Mouse (Mus musculus): ENCODE data around the gene Atf7ip.
"Not testable (repeated sequence)": the region's sequence is repeated elsewhere in the genome, so short reads cannot be mapped to it uniquely, and the experiment has no call there.

The Atf7ip gene

DNA sequence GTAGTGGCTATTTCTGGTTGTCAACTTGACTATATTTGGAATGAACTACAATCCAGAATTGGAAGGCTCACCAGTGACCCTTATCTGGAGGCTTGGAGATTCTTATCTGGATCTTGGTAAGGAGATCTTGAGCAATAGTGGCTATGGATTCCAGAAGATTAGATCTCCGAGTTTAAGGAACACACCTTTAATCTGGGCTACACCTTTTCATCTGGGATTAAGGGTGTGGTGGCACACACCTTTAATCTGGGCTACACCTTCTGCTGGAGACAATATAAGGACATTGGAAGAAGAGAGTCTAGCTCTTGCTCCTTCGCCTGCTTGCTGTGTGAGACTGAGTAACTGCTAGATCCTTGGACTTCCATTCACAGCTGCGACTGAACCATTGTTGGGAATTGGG is at the start of gene Atf7ip:
TSS of gene Atf7ip (plus strand) at position 301 of the 400 bp plus-strand sequence.
- DNase-seq = not testable (repeated sequence)

DNA sequence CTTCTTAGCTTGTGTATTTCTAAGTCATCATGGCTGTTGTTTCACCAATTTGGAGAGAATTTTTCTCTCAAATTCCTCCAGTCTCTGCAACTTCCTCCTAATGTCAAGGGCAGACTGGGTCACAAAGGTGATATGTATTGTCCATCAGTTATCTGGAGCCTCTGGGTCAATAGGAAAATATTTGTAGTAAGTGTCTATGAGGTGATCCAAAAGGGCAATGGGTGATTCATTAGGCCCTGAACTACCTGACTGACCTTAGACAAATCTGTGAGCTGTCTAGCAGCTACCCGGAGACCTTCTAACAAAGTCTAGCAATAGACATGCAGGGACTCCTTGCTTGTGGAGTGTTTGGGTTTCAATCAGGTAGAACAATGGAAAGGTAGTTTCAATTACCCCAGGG is 49.7 kb upstream of the Atf7ip start:
- no peak for DNase-seq

DNA sequence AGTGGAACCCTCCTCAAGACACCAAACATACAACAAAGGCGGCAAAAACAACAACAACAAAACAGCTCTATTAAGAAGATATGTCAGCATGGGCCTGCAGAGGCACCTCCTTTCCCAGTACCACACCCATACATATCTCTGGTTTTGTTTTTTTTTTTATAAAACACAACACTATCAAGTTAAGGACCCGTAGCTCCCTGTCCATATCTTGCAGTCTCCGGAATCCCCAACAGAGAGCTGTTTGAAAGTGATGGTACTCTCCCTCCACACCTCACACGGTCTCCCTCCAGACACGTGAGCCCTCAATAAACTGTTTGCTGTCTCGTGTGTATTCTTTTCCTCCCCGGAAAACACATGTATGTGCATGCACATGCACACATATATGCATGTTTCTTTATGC is 46.8 kb upstream of the Atf7ip start:
- no peak for DNase-seq

DNA sequence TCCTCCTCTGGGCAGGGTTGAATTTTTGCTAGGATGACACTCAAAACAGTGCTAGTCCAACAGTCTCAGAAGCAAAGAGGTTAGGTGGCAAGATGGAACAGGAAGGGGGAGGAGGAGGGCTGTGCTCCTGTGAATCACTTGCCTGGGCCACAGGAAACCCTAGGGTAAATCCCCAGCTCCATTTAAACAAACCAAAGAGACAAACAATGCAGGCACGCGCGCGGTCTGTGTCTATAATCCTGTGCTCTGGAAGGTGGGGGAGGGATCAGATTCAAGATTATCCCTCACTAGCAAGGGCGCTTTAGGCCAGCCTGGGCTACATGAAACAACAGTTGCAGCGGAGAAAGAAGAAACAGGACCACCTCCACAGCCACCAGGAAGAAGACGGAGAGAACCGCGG is 42.5 kb upstream of the Atf7ip start:
- DNase-seq = no peak

DNA sequence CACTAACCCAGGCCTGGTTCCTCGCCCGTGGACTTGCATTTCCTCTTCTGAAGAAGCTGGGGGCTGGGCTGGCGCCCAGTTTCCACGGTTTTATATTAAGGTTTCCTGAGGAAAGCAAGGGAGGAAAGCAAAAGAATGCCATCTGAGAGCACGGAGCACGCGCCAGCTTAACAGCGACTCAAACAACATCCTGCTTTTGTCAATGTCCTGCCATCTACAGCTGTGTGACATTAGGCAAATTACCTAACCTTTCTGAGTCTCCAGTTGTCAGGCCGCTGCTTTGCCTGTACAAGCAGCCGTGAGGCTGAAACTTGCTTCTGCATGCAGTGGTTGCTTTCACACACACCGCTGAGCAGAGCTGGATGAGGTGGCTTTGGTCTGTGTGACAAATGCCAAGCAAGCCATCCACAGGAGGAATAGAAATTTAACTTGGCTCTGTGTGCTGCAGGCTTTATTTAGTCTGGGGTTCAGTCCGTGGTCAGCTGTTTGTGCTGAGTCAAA is 41.8 kb upstream of the Atf7ip start:
- DNase-seq = no peak

DNA sequence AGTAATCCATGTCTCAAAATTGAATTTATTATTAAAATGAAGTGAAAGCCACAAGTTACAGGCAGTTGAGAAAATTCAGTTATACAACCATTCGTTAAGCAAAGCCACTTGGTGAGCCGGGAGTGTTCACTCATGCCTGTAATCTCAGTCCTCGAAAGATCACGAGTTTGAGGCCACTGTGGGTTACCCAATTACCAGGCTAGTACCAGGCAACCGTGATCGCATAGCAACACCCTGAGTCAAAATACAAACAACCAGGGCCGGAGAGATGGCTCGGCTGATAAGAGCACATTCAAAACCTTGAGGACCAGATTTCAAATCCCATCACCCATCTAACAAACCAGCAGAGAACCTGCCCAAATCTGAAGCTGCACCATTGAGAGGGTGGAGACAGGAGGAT is 40.9 kb upstream of the Atf7ip start:
- DNase-seq = no peak

DNA sequence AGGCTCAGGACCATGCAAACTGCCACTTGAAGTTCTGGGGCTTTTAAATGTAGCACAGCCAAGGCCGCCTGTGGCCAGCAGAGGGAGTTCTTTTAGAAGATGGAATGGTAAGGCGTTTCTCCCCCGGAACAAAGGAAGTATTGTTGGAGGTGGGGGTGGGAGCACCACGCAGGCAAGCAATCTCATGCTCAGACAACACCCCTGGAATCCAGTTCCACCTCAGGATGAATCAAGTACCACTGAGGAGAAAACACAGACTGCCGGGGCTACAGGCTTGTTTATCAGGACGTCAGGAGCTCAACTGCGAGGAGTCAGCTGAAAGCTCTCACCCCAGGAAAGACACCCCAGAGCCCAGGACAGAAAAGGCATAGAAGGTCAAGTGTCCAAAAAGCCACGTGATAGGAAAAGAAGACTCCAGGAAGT is 40.0 kb upstream of the Atf7ip start:
- peak; percentile 74 to 83 for DNase-seq

DNA sequence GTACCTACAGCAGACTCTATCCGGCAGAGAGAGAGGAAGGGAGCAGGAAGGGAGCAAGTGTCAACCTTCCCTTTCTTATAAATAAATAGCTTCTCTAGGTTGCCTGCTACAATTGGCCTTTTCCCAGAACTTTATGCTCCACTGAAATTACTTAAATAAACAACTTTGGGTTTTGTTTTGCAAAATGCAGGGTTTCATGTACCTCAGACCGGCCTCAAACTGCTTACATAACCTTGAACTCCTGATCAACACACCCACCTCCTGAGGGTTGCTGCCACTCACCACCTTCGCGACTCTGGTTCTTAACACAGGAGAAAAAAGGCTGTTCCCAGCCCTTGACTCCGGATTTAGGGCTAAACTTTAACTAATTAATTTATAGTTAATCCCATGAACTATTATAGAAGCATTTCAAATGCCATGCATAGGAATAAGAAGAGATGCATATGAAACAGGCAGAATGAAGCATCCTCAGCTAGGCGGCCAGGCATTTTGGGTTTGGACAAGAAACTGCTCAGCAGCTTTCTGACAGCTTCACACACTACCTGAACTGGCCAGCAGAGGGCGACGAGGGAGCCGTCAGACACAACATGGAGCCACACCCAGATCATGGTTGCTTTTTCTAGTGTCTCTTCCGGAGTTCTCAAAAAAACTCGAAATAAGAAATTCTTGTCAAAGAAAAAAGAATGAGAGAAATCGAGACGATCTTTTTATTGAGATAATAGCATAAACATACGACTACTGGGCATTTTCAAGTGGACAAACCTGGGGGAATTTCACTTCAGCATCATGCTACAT is 38.8 kb upstream of the Atf7ip start:
- peak; percentile 89 to 92 for DNase-seq

DNA sequence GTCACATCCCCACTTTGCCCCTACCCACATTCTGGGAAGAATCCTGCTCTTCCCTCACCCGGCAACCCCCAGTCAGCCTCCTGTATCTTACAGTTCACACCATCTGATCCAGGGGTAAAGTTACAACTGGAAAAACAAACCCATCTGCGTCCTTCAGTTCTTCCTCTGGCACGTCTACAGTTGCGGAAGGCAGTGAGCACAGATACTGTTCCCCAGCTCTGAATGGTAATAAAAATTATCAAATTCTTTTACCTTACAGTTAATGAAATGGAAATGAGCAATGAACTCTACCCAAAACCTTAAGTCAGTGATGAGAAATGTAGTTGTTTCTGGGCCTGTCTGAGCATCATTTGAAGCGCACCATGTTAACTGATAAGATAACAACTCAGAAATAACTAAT is 38.1 kb upstream of the Atf7ip start:
- DNase-seq = no peak

DNA sequence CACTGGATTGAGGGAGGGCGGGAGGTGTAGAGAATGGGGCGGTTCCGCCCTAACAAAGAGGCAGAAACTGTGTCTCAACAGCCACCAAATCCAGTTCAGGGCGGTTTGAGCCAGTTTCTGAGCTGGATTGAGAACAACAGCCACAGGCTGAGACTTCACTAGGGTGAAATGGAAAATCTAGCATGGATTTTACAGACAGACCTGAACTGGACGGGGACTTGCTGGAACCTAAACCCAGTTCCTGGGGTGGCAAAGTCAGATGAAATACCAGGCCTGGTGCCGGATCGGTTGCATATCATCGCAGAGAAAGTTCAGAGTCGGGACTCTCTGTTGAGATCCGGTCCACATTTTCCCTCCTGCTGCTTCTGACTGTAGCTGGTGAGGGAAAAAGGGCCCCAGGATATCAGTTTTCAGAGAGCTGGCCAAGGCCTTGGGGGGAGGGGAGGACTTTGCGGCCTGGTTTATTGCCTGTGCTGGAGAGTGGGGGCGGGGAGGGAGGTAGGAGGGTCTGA is 37.5 kb upstream of the Atf7ip start:
- peak; percentile 86 to 90 for DNase-seq

DNA sequence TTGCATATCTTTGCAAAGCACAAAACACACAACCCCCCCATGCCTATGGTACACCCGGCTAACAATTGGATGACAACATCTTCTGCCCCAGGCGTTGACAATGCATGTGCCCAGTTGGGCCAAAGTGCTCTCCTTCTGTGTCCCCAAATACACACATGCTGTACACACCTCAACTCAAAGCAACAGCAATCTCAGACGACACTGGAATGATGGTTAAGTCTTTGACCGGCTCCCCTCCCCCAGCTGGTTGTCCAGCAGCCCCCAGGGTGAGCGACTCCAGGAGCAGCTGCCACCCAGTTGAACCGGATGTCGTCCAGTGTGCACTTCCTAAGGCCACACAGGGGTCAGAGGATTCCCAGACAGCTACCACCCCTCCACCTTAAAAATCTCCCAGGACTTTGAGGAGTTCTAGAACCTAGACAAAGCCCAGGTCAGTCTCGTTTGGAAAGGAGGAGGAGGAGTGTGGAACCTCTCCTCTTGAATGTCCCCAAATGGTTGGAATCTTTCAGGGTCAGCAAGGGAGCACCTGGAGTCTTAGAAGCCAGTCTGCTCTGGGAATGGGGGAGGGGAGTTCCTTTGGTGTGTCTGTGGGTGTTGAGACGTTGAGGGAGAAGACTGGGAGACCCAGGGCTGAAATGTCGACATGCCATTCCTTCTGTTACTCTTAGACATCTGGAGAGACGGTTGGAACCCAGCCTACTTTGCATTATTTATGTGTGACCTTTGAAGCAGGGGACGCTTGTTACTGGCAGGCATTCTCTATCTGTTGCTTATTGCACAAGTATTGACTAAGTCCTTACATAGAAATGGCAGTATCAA is 36.8 kb upstream of the Atf7ip start:
- peak in 1 of 2 experiments; percentile 16 for DNase-seq

DNA sequence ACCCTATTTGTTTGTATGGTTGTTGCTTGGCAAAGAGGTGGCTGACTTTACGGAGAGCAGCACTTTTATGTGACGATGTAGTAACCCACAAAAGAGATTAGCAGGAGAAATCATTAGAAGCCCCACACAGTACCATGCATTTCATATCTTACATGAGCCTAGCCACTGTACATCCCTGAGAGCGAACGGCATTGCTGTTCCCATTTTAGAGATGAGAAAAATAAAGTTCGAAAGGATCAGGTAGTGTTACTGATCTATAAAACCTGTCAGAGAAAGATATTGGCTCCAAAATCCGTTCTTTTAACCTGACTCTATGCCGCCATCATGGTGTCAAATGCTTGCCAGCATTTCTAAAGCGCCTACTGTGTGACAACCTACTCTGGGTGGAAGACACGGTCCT is 36.2 kb upstream of the Atf7ip start:
- DNase-seq = no peak

DNA sequence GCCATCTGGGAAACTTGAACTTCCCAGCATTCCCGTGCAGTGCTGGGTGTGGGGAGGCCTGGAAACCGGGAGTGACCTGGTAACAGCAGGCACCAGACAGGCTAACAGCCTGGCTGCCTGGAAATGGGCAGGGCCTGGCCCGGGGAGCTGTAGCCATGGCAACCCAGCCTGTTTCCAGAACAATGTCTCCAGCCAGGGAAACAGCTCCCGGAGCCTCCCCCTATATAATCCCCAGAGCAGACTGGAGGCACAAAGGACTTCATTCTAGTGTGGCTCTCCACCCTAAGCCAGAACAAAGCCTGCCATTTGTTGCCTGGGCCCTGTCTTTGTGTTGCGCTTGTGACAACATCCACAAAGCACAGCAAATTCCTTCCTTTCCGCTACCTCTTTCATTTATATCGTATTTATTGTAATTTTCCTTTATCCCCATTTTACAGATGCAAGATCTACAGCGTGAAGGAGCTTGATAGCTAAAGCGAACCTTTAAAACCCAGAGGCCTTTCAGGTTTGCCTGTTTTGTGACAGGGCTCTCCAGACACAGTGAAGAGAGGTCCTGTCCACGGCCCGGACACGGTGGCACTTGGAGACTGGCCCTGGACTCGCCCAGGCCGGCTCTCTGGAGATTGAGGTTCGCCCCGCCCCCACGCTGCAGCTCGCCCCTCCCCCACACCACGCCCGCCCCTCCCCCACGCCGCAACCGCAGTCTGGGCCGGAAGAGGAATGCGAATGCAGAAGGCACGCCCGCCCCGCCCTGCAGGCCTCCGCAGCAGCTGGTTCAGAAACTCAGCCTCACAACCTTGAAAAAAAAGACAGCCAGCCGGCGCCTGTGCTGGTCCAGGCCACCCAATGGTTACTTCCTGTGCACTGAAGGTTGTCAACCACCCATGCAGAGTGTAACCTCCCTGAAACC is 35.4 kb upstream of the Atf7ip start:
- peak; percentile 82 to 88 for DNase-seq

DNA sequence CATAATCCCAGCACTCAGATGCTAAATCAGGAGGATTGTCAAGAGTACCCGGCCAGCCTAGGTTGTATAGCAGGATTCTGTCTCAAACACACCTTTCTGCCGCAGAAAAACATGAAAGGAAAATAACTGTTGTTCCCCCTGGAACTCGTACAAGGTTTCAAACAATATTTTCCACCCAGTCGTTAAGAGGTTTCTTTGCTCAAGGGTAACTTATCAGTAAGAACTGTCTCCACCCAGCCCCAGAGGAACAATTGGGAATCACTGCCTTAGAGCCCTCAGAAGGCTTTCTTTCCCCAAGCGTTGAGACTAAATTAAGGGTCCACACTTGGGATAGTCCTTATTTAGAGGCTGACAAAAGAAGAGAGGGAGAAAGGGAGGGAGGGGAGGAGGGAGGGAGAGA is 34.4 kb upstream of the Atf7ip start:
- DNase-seq = no peak

DNA sequence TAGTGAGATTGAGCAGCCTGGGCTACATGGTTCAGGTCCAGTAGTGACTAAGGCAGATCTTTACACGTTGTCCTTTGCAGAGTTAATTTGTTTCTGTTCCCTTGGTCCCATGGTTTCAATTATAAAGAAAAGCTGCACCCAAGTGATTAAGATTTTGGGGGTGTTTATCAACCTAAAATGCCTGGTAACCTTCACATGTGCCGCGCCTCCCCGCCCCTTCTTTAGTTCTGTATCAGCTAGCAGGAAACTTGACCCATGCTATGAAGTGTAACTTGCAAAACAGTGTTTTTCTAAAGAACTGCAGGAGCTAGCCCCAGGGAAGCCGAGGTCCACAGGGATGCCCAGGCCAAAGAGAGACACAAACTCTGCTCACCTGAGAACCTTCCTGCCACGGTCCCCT is 33.2 kb upstream of the Atf7ip start:
- no peak for DNase-seq

DNA sequence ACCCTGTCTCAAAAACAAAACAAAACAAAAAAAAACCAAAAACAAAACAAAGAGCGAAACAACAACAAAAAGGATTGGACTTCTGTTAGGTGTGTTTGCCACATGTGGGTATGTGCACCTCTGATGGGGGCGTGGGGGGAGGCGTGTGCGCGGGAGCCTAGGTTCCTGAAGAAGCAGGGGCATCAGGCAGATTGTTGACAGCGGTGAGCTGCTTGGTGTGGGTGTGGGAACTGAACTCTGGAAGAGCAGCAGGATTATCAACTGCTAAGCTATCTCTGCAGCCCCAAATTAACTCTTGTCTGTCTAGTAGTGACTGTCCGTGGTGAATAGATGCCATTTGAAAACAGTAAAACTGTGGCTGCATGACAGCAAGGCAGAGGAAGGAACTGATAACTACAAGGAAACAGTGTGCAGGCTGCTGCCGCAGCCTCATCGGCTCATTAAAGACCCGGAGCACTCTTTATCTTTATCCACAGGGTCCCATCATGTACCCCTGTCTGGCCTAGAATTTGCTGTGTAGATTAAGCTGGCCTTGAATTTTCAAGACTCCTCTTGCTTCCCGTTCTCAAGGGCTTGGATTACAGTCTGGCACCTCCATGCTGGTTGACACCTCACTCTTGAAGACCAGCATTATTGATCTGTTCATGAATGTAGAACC is 32.4 kb upstream of the Atf7ip start:
- no peak for DNase-seq

DNA sequence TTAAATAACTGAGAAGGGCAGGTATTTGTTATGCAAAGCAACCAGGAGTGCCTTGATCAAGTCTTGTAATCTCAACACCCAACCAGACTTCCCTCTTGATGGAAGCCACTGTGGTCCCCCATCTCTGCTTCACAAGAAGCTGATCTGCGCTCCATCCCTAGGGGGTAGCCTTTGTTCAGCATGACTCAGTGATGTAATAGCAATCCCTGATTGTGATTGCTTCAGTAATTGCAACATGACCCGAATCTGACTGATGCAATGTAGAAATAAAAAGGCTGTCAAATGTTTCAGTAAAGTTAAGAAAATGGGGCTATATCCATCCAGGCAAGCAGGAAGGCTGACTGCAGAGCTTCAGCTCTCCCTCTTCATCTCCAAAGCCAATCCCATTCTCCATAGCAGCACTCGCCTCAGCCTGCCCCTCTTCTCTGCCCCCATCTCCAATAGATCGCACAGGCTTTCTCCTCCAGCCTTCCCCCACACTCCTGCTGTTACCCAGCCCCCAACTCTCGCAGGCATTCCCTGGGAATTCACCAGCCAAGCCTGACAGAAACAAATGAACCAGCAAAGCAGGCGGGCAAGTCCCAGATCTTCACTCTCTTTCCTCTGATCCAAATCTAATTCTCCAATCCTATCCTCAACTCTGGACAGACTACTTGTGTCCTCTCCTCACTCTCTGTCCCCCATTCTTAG is 30.7 kb upstream of the Atf7ip start:
- no peak for DNase-seq

DNA sequence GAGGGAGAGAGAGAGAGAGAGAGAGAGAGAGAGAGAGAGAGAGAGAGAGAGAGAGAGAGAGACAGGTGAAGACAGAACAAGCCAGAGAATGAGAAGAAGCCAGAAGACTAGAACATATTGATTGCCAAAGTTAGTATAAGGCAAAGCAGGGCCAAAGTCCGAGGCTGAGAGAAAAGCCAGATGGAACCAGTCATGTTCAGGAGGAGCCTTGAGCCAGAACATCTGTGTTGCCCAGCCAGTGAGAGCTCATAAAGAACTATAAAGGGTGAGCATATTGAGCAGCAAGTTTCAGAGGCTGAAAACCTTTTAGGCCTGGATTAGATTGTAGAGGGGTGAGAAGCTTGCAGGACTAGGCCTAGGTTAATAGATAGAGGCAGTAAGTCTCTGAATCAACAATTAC is 28.1 kb upstream of the Atf7ip start:
- no peak for DNase-seq

DNA sequence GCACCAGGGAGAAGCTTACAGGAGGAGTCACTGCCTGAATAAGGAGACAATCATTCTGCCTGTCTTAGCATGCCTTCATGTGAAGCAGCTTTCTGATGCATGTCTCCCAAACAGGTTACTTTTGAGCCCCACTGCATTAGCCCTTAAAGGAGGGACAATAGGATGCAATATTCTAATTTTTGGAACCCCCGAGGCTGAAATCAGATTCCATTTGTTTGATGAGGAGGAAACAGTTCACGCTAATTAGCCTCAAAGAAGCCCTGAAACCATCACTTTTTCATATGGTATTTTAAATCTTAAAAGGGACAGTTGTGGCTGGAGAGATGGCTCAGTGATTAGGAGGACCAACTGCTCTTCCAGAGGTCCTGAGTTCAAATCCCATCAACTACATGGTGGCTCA is 22.4 kb upstream of the Atf7ip start:
- DNase-seq = no peak

DNA sequence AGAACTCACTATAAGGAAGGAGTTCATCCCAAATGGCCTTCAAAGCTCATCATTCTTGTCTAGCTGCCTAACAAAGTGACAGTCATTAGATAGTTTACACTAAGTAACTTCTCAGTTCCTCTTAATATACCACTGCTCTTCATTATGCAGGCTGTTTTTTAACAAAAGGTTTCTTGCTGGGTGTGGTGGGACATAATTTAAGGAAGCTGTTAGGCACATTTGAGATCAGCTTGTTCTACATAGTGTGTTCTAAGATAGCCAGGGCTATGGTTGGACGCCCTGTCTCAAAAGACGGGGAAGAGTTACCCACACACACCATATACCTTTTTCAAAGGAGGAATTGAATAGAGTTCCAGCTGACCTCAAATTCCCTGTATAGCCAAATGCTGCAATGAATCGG is 21.9 kb upstream of the Atf7ip start:
- no peak for DNase-seq

DNA sequence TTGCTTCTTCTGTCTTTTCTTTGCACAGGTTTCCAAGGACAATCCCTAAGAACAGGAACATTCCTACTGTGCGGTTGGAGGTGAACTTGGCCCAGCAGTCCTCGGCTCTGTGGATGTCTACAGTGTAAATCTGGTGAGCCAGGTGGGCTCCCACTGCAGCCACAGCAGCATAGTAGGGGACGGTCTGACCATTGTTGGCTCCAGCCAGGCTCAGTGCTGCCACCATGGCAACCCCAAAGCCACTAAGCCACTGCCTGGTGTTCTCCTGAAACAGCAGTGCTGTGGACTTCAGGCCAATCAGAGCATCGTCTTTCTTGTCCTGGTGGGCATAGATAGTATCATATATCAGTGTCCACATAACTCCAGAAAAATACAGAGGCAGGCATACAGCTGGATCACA is 19.8 kb upstream of the Atf7ip start:
- no peak for DNase-seq
